Mouse (Mus musculus) embryonic facial prominence, embryonic 14.5 days (tissue): ENCODE results near the gene Ckap4. TPM values are rescaled to one million over a fixed set of nuclear protein-coding genes. Genes with fewer than 3 reads are reported as not detected.

Experiments used
- ATAC-seq: fragments of 200-750 bp; cut with Nextera tagmentation; 2 replicates; pipeline ENCODE4 v1.8.0; 2017; ENCODE audit warnings: low read depth, moderate number of reproducible peaks, moderate TSS enrichment
- DNase-seq: peaks from one replicate; pipeline ENCODE4 v3.0.0-alpha.2; 2015; ENCODE audit warnings: low spot score
- H3K27ac ChIP-seq: fragments of 300-500 bp; sonication (generic); replicated peaks from 2 replicates; pipeline ENCODE4 v1.5.1; 2014; ENCODE audit warnings: low read depth, mild to moderate bottlenecking, low read length, moderate library complexity
- H3K27me3 ChIP-seq: fragments of 300-500 bp; sonication (generic); replicated peaks from 2 replicates; pipeline ENCODE4 v1.6.1; 2014; ENCODE audit warnings: low read length; ENCODE audit not compliant: control insufficient read depth, insufficient read depth
- H3K36me3 ChIP-seq: fragments of 300-500 bp; sonication (generic); 2 replicates; pipeline ENCODE4 v1.6.1; 2014; ENCODE audit warnings: low read length, mixed read lengths; ENCODE audit not compliant: control insufficient read depth, insufficient read depth
- H3K4me1 ChIP-seq: fragments of 300-500 bp; sonication (generic); 2 replicates; pipeline ENCODE4 v1.6.1; 2014; ENCODE audit warnings: antibody characterized with exemption, low read length; ENCODE audit not compliant: control insufficient read depth, insufficient read depth
- H3K4me2 ChIP-seq: fragments of 300-500 bp; sonication (generic); 2 replicates; pipeline ENCODE4 v1.6.1; 2014; ENCODE audit warnings: low read depth, mild to moderate bottlenecking, low read length, moderate library complexity, mixed read lengths
- H3K4me3 ChIP-seq: fragments of 300-500 bp; sonication (generic); 2 replicates; pipeline ENCODE4 v1.5.1; 2014; ENCODE audit warnings: low read depth, mild to moderate bottlenecking, low read length
- H3K9ac ChIP-seq: fragments of 300-500 bp; sonication (generic); 2 replicates; pipeline ENCODE4 v1.6.1; 2014; ENCODE audit warnings: low read depth, mild to moderate bottlenecking, low read length, moderate library complexity, mixed read lengths
- H3K9me3 ChIP-seq: fragments of 300-500 bp; sonication (generic); 2 replicates; pipeline ENCODE4 v1.6.1; 2016; ENCODE audit warnings: low read length; ENCODE audit not compliant: control insufficient read depth
- WGBS: fragments of 180-500 bp; shearing (Covaris S2); extraction: QIAGEN DNeasy Blood & Tissue Kit; methylation state at CpG from one replicate; pipeline ENCODE4 v1.1.7; 2014; 5-methylcytosine and 5-hydroxymethylcytosine counted together
- polyA plus RNA-seq: library from polyadenylated mRNA; unstranded; fragments of >200 nt; fragmentation: Nextera tagmentation; extraction: Ambion mirVana; gene quantifications from 2 replicates; pipeline ENCODE4 v1.2.1, GENCODE M21; 2014

Ckap4 gene
- polyA plus RNA-seq, 1 experiment from 2014 or later = 203 TPM

DNA sequence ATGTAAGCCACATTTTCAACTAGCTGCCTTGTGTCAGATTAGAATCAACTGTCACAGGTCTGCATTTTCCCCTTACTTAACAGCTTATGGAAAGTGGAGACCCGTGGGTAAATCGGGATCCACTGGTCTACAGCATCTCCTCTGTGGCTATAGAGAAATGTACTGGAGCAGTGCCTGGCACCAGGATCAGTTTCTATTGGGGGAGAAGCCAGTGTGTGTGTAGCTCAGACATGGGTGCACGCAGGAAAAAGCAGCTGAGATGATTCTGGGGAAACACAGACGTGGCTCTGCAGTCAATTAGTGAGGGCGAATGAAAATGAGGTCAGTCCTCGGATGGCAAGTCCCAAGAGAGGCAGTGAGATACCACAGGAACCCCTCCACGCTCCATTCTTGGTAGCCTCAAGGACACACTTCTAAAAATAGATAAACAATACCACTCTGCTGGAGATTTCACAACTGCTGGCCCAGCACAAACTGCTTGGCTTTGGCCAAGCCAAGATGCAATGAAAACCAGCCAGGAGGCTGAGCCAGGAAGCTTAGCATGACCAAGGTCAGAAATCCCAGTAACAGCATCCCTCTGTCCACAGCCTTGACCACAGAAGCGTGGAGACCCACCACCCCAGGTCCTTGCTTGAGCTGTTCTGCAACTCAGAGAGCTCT, 53.1 kb downstream of the Ckap4 start:
- DNase-seq (peak; percentile 66), ATAC-seq (peak; percentile 55; the same call in 1 of the 2 replicates)
- H3K27me3 ChIP-seq = no peaks in the 10 kb centered on the region
- 35% methylated on average over 8 of the region's 8 CpGs for WGBS
- H3K4me1 ChIP-seq = 0 out of 2 replicates have a peak, but pooled peaks cover 15% of the 10 kb centered on the region
- H3K4me3 ChIP-seq = no peak overlapping the region
- no peak overlapping the region; the same call in 1 of the 2 replicates for H3K27ac ChIP-seq
- no peaks in the 10 kb centered on the region for H3K9me3 ChIP-seq
- H3K36me3 ChIP-seq = no peaks in the 10 kb centered on the region
- H3K9ac ChIP-seq = no peak overlapping the region
- no peak overlapping the region for H3K4me2 ChIP-seq

DNA sequence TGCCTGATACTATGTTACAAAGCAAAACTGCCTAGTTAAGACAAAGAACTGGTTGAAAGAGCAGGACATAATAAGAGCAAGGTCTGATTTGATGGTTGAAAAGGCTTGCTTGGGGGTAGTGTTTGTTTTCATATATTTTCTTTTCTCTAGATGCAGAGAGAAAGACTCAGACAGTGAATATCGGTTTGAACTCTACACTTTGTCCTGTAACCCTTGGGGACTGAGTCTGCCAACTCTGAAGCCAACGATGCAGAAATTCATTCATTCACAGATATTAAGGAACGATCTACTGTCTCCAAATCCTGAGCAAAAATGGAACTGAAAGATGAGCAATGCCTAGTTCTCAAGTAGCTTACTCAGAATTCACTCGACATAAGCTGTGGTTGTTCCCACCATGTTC, 53.7 kb downstream of the Ckap4 start:
- Histone ChIP-seq H3K4me2 (no peak overlapping the region), H3K27me3 (no peaks in the 10 kb centered on the region), H3K4me3 (no peak overlapping the region), H3K9ac (no peak overlapping the region), H3K9me3 (no peaks in the 10 kb centered on the region), H3K4me1 (0 out of 2 replicates have a peak, but pooled peaks cover 15% of the 10 kb centered on the region), H3K36me3 (no peaks in the 10 kb centered on the region), H3K27ac (no peak overlapping the region; the same call in 1 of the 2 replicates)
- DNase-seq = no peak
- ATAC-seq = no peak
- WGBS = 69% methylated on average over 4 of the region's 4 CpGs

DNA sequence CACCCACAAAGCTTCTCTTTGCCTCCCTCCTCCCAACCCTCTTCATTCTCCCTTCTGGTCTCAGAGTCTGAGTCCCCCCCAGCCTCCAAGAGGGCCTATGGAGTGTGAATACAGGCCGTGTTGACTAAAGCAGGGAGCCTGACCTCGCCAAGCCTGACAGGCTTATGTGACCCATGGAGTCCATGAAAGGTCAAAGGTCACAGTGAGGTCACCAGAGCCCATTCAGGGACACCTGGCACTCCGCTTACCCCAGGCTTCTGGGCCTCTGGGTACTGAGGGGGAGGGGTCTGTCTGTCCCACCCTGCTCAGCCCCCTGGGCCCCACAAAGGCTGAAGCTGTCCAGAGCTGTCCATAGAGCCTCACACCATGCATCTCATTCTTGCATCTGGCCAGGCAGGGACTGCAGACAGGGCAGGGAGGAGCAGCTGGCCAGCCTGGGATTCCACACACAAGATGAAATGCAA, 56.2 kb downstream of the Ckap4 start:
- 19% methylated on average over 3 of the region's 3 CpGs for WGBS
- ATAC-seq (peak; percentile 76; the same call in 1 of the 2 replicates), DNase-seq (peak; percentile 56)
- Histone ChIP-seq H3K27ac (no peak overlapping the region), H3K4me1 (0 out of 2 replicates have a peak, but pooled peaks cover 15% of the 10 kb centered on the region), H3K36me3 (no peaks in the 10 kb centered on the region), H3K4me3 (no peak overlapping the region), H3K4me2 (no peak overlapping the region), H3K9me3 (no peaks in the 10 kb centered on the region), H3K27me3 (no peaks in the 10 kb centered on the region), H3K9ac (no peak overlapping the region)

DNA sequence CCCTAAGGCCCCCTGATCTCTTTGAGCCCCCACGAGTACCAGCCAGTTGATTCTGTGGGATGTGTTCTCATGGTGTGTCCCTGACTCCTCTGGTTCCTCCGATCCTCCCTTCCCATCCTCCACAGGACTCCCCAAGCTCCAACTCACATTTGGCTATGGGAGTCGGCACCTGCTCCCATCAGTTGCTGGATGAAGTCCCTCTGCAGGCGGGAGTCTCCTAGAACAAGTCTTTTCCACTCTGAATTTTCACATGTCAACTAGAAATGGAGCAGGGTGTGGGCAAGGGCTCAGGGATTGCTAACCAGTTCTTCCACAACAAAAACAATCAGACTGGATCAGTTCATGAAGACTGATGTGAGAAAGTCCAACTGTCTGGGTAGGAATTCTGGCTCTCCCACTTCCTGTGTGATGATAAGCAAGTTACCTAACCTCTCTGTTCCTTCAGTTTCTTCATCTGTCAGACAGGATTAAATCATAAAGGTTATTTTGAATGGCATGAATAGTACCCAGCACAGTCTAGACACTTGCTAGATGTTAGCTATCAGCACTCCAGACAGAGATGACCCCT, 56.7 kb downstream of the Ckap4 start:
- H3K36me3 ChIP-seq = no peaks in the 10 kb centered on the region
- H3K27ac ChIP-seq = no peak overlapping the region
- H3K9ac ChIP-seq = no peak overlapping the region
- no peaks in the 10 kb centered on the region for H3K9me3 ChIP-seq
- 74% methylated on average over 4 of the region's 4 CpGs for WGBS
- ATAC-seq = no peak
- H3K4me1 ChIP-seq = 0 out of 2 replicates have a peak, but pooled peaks cover 15% of the 10 kb centered on the region
- H3K27me3 ChIP-seq = no peaks in the 10 kb centered on the region
- DNase-seq = no peak
- H3K4me3 ChIP-seq = no peak overlapping the region
- H3K4me2 ChIP-seq = no peak overlapping the region

Other genes with a start within 250 kb of the Ckap4 start
- 3.3 and 3.7 TPM in 2 replicates for gene Nuak1, start 93.5 kb downstream of the Ckap4 start, polyA plus RNA-seq
- 19.9 and 20.3 TPM in 2 replicates for gene Tcp11l2, start 42.6 kb upstream of the Ckap4 start, polyA plus RNA-seq
- gene Polr3b, start 88.2 kb upstream of the Ckap4 start, polyA plus RNA-seq = 10.9 and 15.7 TPM in 2 replicates
- 0.15 and 0.50 TPM in 2 replicates for gene Rfx4, start 222.0 kb upstream of the Ckap4 start, polyA plus RNA-seq